Mouse (Mus musculus): ENCODE data around the gene Ebf4.

DNA sequence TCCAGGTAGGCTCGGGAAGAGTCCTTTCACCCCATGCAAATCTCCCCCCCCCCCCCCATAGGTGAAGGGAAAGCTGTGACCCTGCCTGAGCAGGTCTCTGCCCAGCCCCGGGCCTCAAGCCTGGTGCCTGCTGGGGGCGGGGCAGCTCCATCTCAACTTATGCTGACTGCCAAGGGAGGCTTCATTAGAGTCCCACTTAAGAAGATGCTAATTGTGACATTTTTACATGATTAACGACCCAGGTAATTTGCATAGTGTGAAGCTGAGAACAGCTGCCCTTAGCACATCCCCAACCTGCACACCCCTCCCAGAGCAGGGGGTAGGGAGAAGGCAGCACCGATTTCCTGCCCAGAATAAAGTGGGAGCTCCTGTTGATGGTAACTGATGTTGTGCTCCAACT lies 63.9 kb downstream of the Ebf4 start:
- TF ChIP-seq CTCF (IDR thresholded peaks at IDR 0.05; ENCODE audit: low read depth): no peak
- TF ChIP-seq EP300 (optimal IDR thresholded peaks at IDR 0.05): no peak

All from stomach, postnatal 0 days (tissue).